Mouse (Mus musculus): Measurements from ENCODE around the gene Fn1.

Gene Fn1

DNA sequence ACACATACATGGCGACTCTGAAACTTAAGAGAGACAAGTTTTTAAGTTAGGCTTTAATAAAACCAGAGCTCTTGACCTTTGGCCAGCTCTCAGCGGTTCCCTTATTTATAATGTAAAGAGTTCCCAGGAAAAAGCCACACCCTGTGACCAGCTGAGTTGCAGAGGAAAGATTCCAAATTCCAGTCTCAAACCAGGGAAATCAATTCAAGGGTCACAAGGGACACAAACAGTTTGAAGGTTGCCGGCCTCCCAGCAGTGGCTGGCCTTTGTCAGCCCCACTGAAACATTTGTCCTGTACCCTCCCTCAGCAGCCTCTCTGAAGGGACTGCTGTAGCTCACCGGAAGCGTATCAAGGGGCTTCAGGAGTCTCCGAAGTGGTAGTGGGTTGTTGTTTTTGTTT is 2.3 kb downstream of the Fn1 start:
- DNase-seq (ENCODE audit: low spot score): no peak

GRCm38 (mm10) chr1:71648166-71648565 is 4.8 kb downstream of the Fn1 start:
- no peak for DNase-seq (ENCODE audit: low spot score)

DNA sequence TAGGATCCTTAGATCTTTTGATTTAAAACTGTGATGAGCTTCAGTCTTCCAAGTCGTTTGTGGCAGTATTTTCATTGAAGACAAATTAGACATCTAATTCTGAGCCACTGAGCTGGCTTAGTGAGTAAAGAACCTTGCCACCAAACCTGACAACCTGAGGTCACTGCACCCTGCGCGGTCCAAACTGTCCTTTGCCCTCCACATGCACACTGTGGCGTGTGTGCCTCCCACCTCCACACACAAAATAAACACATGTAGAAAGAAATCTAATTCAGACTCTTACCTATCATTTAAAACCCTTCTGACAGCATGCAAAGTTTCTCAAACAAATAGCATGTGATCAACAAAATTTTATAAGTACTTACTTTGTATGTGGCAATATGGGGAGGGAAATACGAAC is 6.2 kb downstream of the Fn1 start:
- no peak for DNase-seq (ENCODE audit: low spot score)

GRCm38 (mm10) chr1:71645999-71646398 is 7.0 kb downstream of the Fn1 start:
- no peak for DNase-seq (ENCODE audit: low spot score)

- no peak for DNase-seq (ENCODE audit: low spot score)
Observed at GRCm38 (mm10) chr1:71645466-71645865, 7.5 kb downstream of the Fn1 start.

GRCm38 (mm10) chr1:71642794-71643193 is 10.2 kb downstream of the Fn1 start:
- no peak for DNase-seq (ENCODE audit: low spot score)

- no peak for DNase-seq (ENCODE audit: low spot score)
Observed at GRCm38 (mm10) chr1:71641206-71641605, 11.8 kb downstream of the Fn1 start.

GRCm38 (mm10) chr1:71640157-71640556 is 12.8 kb downstream of the Fn1 start:
- DNase-seq (ENCODE audit: low spot score): no peak

- DNase-seq (ENCODE audit: low spot score): no peak
Observed at GRCm38 (mm10) chr1:71636665-71637064, 16.3 kb downstream of the Fn1 start.

DNA sequence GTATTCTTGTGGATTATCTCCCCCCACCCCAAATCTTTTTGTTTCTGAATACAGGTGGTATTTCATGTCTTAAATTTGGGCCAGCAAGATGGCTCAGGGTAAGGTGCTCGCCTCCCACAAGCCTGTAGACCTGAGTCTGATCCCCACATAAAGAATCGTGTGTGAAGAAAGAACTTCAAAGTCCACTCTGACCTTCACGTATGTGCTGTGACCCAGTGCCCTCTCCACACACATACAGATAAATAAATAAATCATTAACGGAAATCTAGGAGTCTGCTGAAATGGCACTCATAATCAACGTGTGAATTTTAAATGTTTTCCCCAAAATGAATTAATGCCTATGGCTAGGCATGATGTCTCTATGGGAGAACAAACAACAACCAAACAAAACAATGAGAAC is 16.9 kb downstream of the Fn1 start:
- DNase-seq (ENCODE audit: low spot score): no peak

DNA sequence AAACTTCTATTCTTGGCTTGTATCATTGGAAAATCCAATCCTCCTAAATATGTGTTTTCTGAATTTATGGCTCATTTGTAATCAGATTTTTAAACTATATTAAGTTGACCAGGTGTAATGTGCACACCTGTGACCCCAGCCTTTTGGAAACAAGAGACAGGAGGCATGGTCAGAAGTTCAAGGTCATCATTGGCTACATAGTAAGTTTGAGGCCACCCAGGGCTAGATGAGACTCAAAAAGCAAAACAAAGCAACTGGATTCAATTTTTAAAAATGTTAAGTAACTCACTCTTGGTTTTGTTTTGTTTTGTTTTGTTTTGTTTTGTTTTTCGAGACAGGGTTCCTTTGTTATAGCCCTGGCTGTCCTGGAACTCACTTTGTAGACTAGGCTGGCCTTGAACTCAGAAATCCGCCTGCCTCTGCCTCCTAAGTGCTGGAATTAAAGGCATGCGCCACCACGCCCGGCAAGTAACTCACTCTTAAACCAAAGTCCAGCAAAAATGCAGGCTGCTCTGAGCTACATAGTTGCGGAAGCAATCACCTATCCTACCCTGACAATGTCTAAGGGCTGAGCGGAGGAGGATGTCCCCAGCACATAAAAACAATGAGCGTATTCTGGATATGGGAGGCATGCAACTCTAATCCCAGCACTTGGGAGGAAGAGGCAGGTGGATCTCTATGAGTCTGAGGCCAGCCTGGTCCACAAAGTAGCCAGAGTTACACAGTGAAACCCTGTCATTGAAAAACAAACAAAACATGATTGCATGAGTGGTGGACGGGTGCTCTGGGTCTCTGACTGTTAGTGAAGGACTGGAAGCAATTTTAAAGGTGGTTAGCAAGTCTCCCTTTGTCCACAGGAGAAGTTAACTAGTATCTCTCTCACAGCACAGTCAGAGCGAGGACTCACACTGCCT is 17.6 kb downstream of the Fn1 start:
- no peak for DNase-seq (ENCODE audit: low spot score)

GRCm38 (mm10) chr1:71634471-71634981 is 18.5 kb downstream of the Fn1 start:
- DNase-seq (ENCODE audit: low spot score): no peak

DNA sequence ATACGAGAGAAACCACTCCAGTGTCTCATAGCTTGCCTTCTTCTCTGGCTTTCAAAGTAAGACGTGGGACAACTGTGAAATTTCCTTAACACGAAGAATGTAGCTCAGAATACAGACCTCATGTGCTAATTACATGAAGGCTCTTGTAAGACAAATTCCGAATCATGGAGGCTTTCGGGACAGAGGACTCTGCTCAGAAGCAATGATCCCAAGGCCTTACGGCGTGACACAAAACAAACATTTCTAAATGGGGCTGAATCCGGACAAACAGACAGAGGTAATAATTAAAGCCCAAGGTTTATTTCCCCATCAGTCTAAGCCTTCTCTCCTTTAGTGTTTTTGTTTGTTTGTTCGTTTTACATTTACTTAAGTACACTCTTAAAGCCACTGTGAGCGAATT is 20.6 kb downstream of the Fn1 start:
- no peak for DNase-seq (ENCODE audit: low spot score)

- DNase-seq (ENCODE audit: low spot score): no peak
Observed at GRCm38 (mm10) chr1:71631811-71632210, 21.2 kb downstream of the Fn1 start.

- DNase-seq (ENCODE audit: low spot score): no peak
Observed at GRCm38 (mm10) chr1:71630243-71630642, 22.8 kb downstream of the Fn1 start.

DNA sequence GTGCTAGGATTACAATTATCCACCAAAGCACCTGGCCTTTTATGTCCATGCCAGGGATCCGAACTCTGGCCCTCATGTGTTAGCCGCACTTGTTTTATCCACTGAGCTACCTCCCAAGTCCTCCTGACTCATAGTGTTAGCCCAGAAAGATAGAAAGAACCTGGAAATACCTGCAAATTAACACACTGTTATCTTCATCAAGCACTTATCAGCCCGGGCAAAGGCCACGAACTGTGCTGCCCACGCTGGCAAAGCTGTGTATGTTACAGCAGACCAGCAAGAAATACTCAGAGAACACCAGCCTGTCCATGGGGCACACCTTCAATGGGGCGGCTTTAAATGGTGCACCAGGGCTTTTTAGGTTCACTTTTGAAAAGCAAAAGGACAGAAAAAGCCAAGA is 29.4 kb downstream of the Fn1 start:
- DNase-seq (ENCODE audit: low spot score): no peak

DNA sequence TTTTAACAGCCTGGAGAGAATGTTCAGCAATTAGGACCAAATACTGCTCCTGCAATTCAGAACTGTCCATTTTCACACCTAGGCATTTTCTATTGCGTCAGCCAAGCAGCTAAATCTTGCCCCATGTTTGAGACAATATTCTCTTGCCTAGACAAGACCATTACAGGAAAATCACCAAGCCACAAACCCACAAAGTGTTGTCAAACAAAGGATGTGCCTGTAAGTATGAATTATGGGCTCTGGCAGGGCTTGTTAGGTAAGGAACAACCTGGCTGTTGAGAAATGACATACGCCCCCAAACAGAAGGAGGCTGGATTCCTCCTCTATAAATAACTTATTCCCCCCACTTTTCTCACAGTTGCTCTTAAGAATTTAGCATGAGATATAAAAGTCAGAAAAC is 31.5 kb downstream of the Fn1 start:
- no peak for DNase-seq (ENCODE audit: low spot score)

- DNase-seq (ENCODE audit: low spot score): no peak
Observed at GRCm38 (mm10) chr1:71614545-71615246, 38.3 kb downstream of the Fn1 start.

DNA sequence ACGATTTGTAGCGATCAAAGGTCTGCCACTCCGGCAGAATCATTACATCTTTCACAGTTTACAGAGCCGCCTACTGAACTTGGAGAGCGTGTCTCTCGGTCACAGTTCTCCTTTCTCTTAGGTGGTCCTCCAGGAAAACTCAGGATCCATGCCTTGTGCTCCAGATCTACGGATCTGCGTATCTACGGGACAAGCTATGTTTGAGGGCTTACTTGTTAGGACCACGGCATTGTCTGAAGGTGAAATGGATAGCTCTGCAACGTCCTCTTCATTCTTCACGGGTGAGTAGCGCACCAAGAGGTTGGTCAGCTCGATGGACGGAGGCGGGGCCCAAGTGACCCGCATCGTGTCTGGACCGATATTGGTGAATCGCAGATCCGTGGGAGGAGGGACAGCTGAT is 40.7 kb downstream of the Fn1 start:
- DNase-seq (ENCODE audit: low spot score): no peak

GRCm38 (mm10) chr1:71609916-71610315 is 43.1 kb downstream of the Fn1 start:
- DNase-seq (ENCODE audit: low spot score): no peak

DNA sequence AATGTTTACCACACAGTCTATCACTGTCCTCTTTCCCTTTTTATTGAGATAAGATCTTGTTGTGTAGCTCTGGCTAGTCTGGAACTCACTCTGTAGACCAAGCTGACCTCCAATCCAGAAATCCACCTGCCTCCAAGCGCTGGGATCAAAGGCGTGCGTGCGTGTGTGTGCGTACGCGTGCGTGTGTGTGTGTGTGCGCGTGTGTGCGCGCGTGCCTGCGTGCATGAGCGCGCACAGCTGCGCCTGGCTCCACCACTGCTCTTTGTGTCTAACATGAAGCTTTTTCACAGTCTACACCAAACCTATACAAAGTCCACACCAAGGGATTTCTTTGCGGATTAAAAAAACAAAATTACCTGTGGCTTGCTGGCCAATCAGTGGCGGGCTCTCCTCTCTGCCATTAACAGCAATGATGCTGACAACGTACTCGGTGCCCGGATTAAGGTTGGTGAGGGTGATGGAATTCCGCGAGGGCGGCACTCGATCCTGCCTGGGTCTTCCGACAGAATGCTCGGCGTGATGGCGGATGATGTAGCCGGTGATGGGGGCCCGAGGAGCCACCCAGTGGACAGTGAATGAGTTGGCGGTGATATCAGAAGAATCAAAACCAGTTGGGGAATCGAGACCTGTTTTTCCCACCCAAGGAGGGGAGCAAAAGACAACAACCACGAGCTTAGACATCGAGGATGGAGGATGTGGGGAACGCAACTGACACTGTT is 43.8 kb downstream of the Fn1 start:
- no peak for DNase-seq (ENCODE audit: low spot score)

- no peak for DNase-seq (ENCODE audit: low spot score)
Observed at GRCm38 (mm10) chr1:71606600-71607325, 46.2 kb downstream of the Fn1 start.

All from T-cell, adult 2 months (primary cell).